ENCODE assay signal across 8 mouse cellular contexts in the genomic region with DNA sequence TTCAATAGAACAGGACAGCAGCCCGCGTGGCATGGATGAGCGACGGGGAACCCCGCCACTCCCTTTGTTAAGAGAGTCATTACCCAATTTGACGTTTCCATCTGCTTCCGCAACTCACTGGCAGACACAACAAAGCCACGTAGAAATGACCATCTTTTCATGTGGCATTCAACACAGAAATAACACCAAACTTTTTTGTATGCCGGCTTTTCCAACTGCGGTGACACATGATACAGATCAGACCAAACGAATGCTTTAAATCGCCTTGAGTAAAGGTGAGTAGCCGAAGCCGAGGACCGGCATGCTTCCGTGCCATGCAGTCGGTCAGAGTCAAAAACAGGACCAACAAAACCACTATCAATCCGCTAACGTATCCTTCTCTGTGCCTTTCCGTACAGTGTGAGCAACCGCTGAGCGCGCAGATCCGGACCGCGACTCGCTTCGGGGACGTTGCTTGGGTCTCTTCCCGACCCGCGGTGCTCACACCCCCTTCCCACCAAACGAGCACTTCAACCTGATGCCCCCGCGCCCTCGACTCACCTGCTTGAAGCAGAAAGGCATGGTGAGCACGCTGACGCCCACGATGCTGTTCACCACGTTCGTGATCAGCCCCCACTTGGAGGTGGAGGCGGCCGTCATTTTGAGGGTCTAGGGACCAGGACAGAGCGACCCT. TPM values are rescaled to one million over a fixed set of nuclear protein-coding genes. Genes with fewer than 3 reads are reported as not detected.
A peak's percentile ranks its signal among the peaks of the same experiment; 100 is the strongest.
DNase-seq lines count a peak whose midpoint lies in the region; ATAC-seq and TF ChIP-seq lines count a peak whose summit lies in the region.

No protein-coding gene starts in this region.

- peak overlapping the region; percentile 92 for H3K4me3 ChIP-seq in limb, embryonic 14.5 days (replicated peaks; ENCODE audit: low read length)
- H3K4me3 ChIP-seq in midbrain, embryonic 13.5 days (replicated peaks): peak overlapping the region; percentile 90

- peaks cover 3% of the 10 kb centered on the region; the same call in 1 of the 2 replicates for H3K36me3 ChIP-seq in limb, embryonic 14.5 days (ENCODE audit: control insufficient read depth, insufficient read depth, low read length)
- H3K36me3 ChIP-seq in midbrain, embryonic 13.5 days: no peaks in the 10 kb centered on the region

- peak overlapping the region; percentile 70 for H3K9ac ChIP-seq in limb, embryonic 14.5 days (ENCODE audit: low read depth, low read length, severe bottlenecking)
- peak overlapping the region; percentile 89 for H3K9ac ChIP-seq in midbrain, embryonic 13.5 days (replicated peaks)

- H3K4me1 ChIP-seq in limb, embryonic 14.5 days (ENCODE audit: control insufficient read depth, insufficient read depth, low read length): peaks cover 10% of the 10 kb centered on the region
- H3K4me1 ChIP-seq in midbrain, embryonic 13.5 days (replicated peaks): peaks cover 18% of the 10 kb centered on the region

- no peak for TF ChIP-seq POLR2A in limb, embryonic 14.5 days (IDR thresholded peaks at IDR 0.05; ENCODE audit: borderline replicate concordance, extremely low read depth, insufficient read depth, insufficient read length)

- peak; percentile 55 for ATAC-seq in granulocyte monocyte progenitor cell, adult 5-6 weeks (replicated peaks; ENCODE audit: poor library complexity, severe bottlenecking)
- ATAC-seq in limb, embryonic 14.5 days (ENCODE audit: low FRiP score, low read depth): no peak
- ATAC-seq in midbrain, embryonic 13.5 days: no peak; the same call in 1 of the 2 replicates

- no peaks in the 10 kb centered on the region for H3K27me3 ChIP-seq in limb, embryonic 14.5 days (ENCODE audit: control insufficient read depth, insufficient read depth, low read length)
- no peaks in the 10 kb centered on the region for H3K27me3 ChIP-seq in midbrain, embryonic 13.5 days

- peak overlapping the region; percentile 68 for H3K4me2 ChIP-seq in limb, embryonic 14.5 days (replicated peaks; ENCODE audit: low read depth, low read length, severe bottlenecking)
- peak overlapping the region; percentile 84 for H3K4me2 ChIP-seq in midbrain, embryonic 13.5 days (replicated peaks)

- H3K9me3 ChIP-seq in limb, embryonic 14.5 days (ENCODE audit: control insufficient read depth, low read length): no peaks in the 10 kb centered on the region
- H3K9me3 ChIP-seq in midbrain, embryonic 13.5 days: no peaks in the 10 kb centered on the region

- WGBS in limb, embryonic 14.5 days: 1% methylated on average over 44 of the region's 44 CpGs
- WGBS in midbrain, embryonic 13.5 days: under 1% methylated on average over 44 of the region's 44 CpGs

- DNase-seq in adrenal gland, postnatal 14 days: peak; percentile 42
- DNase-seq in adrenal gland, postnatal 25 days: no peak
- DNase-seq in thymus, postnatal 14 days: peak; percentile 28
- DNase-seq in thymus, postnatal 36 days: no peak
- no peak for DNase-seq in limb, embryonic 14.5 days (ENCODE audit: low spot score)
- no peak for DNase-seq in left cerebral cortex, adult 18-20 months (ENCODE audit: low spot score in 2 of 2)

- peak overlapping the region; percentile 63 for H3K27ac ChIP-seq in limb, embryonic 14.5 days (replicated peaks; ENCODE audit: low read depth, low read length)
- H3K27ac ChIP-seq in midbrain, embryonic 13.5 days: peak overlapping the region; percentile 84

RNA-seq across cellular contexts. Expression of a gene that starts 0.6 kb away (rescaled TPM):
- 105 and 115 TPM in 2 replicates for total RNA-seq in adrenal gland, postnatal 14 days (2021)
- 122 and 163 TPM in 2 replicates for total RNA-seq in adrenal gland, postnatal 25 days (2021)
- 58.8 and 62.4 TPM in 2 replicates for total RNA-seq in granulocyte monocyte progenitor cell, adult 5-6 weeks (2014; fragmentation: Nextera tagmentation)
- total RNA-seq in granulocyte monocyte progenitor cell, adult 5-6 weeks (2017): 43.5 and 51.5 TPM in 2 replicates
- 92.3 and 134 TPM in 2 replicates for polyA plus RNA-seq in limb, embryonic 14.5 days (2012; rRNA removed)
- polyA plus RNA-seq in limb, embryonic 14.5 days (2014; fragmentation: Nextera tagmentation; extraction: Ambion mirVana): 71.9 and 76.1 TPM in 2 replicates
- polyA plus RNA-seq in midbrain, embryonic 13.5 days (2015; fragmentation: Nextera tagmentation; extraction: Ambion mirVana): 105 and 109 TPM in 2 replicates
- 10 to 100 TPM; 82.6 to 83.9 TPM for total RNA-seq in left cerebral cortex, adult 18-20 months (2021)

RNA-seq across cellular contexts. Expression of a gene that starts 51.8 kb away (rescaled TPM):
- 50.0 and 55.2 TPM in 2 replicates for total RNA-seq in adrenal gland, postnatal 14 days (2021)
- total RNA-seq in adrenal gland, postnatal 25 days (2021): 57.7 and 60.1 TPM in 2 replicates
- total RNA-seq in granulocyte monocyte progenitor cell, adult 5-6 weeks (2014; fragmentation: Nextera tagmentation): 37.0 and 64.8 TPM in 2 replicates
- 30.2 and 31.6 TPM in 2 replicates for total RNA-seq in granulocyte monocyte progenitor cell, adult 5-6 weeks (2017)
- 33.9 and 40.0 TPM in 2 replicates for polyA plus RNA-seq in limb, embryonic 14.5 days (2012; rRNA removed)
- polyA plus RNA-seq in limb, embryonic 14.5 days (2014; fragmentation: Nextera tagmentation; extraction: Ambion mirVana): 81.2 and 85.2 TPM in 2 replicates
- polyA plus RNA-seq in midbrain, embryonic 13.5 days (2015; fragmentation: Nextera tagmentation; extraction: Ambion mirVana): 59.2 and 63.7 TPM in 2 replicates
- total RNA-seq in left cerebral cortex, adult 18-20 months (2021): 10 to 100 TPM; 41.5 to 43.4 TPM

RNA-seq across cellular contexts. Expression of a gene that starts 52.0 kb away (rescaled TPM):
- 10.7 and 13.7 TPM in 2 replicates for total RNA-seq in adrenal gland, postnatal 14 days (2021)
- total RNA-seq in adrenal gland, postnatal 25 days (2021): 17.1 and 18.1 TPM in 2 replicates
- 15.3 and 22.2 TPM in 2 replicates for total RNA-seq in granulocyte monocyte progenitor cell, adult 5-6 weeks (2014; fragmentation: Nextera tagmentation)
- total RNA-seq in granulocyte monocyte progenitor cell, adult 5-6 weeks (2017): 7.5 and 9.3 TPM in 2 replicates
- 50.4 and 61.9 TPM in 2 replicates for polyA plus RNA-seq in limb, embryonic 14.5 days (2012; rRNA removed)
- 14.8 and 17.1 TPM in 2 replicates for polyA plus RNA-seq in limb, embryonic 14.5 days (2014; fragmentation: Nextera tagmentation; extraction: Ambion mirVana)
- polyA plus RNA-seq in midbrain, embryonic 13.5 days (2015; fragmentation: Nextera tagmentation; extraction: Ambion mirVana): 19.9 and 20.9 TPM in 2 replicates
- 10 to 100 TPM; 14.8 TPM for total RNA-seq in left cerebral cortex, adult 18-20 months (2021)

Comparison
In these comparisons a context has a peak if more than half of its experiments do, and no peak if none do; other contexts are left out.
1. DNase-seq: peak in adrenal gland, postnatal 14 days (single experiment) and thymus, postnatal 14 days (single experiment); none in adrenal gland, postnatal 25 days (single experiment), thymus, postnatal 36 days (0 of 2), limb, embryonic 14.5 days (single experiment) and left cerebral cortex, adult 18-20 months (0 of 2).